Mouse (Mus musculus) limb, embryonic 15.5 days (tissue): ENCODE measurements around the gene Wdr82. TPM values are rescaled to one million over a fixed set of nuclear protein-coding genes. Genes with fewer than 3 reads are reported as not detected.

ENCODE experiments used
- ATAC-seq: fragments of 200-750 bp; cut with Nextera tagmentation; 2 replicates; pipeline ENCODE4 v1.8.0; 2017; ENCODE audit warnings: low read depth, moderate TSS enrichment; ENCODE audit not compliant: insufficient number of reproducible peaks, low FRiP score, low TSS enrichment
- H3K27ac ChIP-seq: fragments of 300-500 bp; sonication (generic); 2 replicates; pipeline ENCODE4 v1.5.1; 2015; ENCODE audit warnings: moderate library complexity, mild to moderate bottlenecking, inconsistent platforms
- H3K27me3 ChIP-seq: fragments of 300-500 bp; sonication (generic); 2 replicates; pipeline ENCODE4 v1.6.1; 2015; ENCODE audit warnings: inconsistent platforms
- H3K36me3 ChIP-seq: fragments of 300-500 bp; sonication (generic); 2 replicates; pipeline ENCODE4 v1.6.1; 2015; ENCODE audit warnings: inconsistent platforms
- H3K4me1 ChIP-seq: fragments of 300-500 bp; sonication (generic); 2 replicates; pipeline ENCODE4 v1.6.1; 2015; ENCODE audit warnings: inconsistent platforms
- H3K4me2 ChIP-seq: fragments of 300-500 bp; sonication (generic); 2 replicates; pipeline ENCODE4 v1.6.1; 2015; ENCODE audit warnings: mild to moderate bottlenecking, inconsistent platforms
- H3K4me3 ChIP-seq: fragments of 300-500 bp; sonication (generic); 2 replicates; pipeline ENCODE4 v1.5.1; 2015; ENCODE audit warnings: mild to moderate bottlenecking, inconsistent platforms
- H3K9ac ChIP-seq: fragments of 300-500 bp; sonication (generic); 2 replicates; pipeline ENCODE4 v1.6.1; 2015; ENCODE audit warnings: inconsistent platforms
- H3K9me3 ChIP-seq: fragments of 300-500 bp; sonication (generic); 2 replicates; pipeline ENCODE4 v1.6.1; 2016; ENCODE audit warnings: inconsistent platforms
- WGBS: fragments of 180-500 bp; shearing (Covaris S2); methylation state at CpG from one replicate; pipeline ENCODE4 v1.1.7; 2015; 5-methylcytosine and 5-hydroxymethylcytosine counted together
- polyA plus RNA-seq: library from polyadenylated mRNA; unstranded; fragments of >200 nt; fragmentation: Nextera tagmentation; extraction: Ambion mirVana; gene quantifications from 2 replicates; pipeline ENCODE4 v1.2.1, GENCODE M21; 2015

Wdr82 gene
- polyA plus RNA-seq, 1 experiment from 2014 or later: 29.2 TPM

DNA sequence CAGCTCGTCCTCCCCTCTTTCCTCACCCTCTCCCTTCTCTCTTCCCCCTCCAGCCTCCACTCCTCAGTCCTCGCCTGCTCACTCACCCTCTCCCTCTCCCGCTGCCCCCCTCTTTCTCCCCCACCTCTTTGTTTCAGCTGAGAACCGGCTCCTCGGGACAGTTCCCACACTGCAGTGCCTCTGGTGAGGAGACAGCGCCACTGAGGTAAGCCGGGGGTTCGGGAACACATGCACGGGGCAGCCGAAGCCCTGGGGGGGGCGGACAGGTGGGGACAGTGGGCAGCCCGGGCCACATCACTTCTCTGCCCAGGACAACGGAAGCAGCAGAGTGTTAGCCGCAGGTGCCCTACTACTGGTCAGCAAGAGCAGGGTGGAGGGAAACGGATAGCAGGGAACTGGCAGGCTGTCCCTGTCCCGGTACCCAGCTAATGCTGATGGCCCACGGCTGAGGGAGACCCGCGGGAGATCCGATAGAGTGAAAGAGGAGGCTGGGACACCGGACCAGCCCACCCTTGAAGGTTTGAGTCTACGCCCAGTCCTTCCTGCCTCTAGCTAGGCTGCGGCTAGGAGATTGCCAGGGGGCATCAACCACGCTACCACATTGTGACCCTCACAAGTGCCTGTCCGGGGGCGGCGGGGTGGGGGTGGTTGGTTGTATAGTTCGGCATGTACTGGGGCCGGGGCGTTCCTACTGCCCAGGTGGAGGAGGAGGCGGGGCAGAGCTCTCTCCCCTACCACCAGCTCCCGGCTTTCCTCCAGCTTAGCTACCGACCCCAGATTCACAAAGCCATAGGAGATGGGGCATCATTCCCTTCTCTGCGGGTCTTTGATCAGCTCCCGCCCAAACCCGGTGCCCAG is 22.0 kb upstream of the Wdr82 start:
- ATAC-seq: 0 out of 2 replicates have a peak, but pooled peaks have one; percentile 21
- H3K4me2 ChIP-seq: peak overlapping the region; percentile 70
- under 1% methylated on average over 36 of the region's 36 CpGs for WGBS

DNA sequence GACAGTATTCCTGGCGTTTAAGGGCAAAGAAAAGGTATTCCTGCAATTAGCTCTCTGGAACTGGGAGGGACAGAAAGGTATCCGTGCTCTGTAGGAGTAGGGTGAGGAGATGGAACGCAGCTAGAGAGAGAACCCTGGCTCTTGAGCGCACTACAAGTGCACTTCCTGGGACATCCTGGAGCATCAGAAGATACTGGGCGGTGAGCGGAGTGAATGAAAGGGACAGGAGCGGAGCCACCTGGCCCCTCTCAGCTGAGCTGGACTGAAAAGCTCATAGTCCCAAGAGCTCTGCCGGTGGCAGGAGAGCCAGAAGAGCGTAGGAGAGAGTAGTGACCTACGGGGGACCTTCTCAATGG is 21.4 kb upstream of the Wdr82 start:
- ATAC-seq: no peak
- 21% methylated on average over 10 of the region's 10 CpGs for WGBS
- H3K27me3 ChIP-seq: peaks cover 62% of the 10 kb centered on the region

More for the DNA sequence above, 22.0 kb upstream of the Wdr82 start:
- no peaks in the 10 kb centered on the region for H3K36me3 ChIP-seq
- H3K4me3 ChIP-seq: peak overlapping the region; percentile 38
- peaks cover 62% of the 10 kb centered on the region for H3K27me3 ChIP-seq
- H3K4me1 ChIP-seq: peaks cover 15% of the 10 kb centered on the region
- no peak overlapping the region for H3K9ac ChIP-seq
- H3K27ac ChIP-seq: no peak overlapping the region
- H3K9me3 ChIP-seq: no peaks in the 10 kb centered on the region

DNA sequence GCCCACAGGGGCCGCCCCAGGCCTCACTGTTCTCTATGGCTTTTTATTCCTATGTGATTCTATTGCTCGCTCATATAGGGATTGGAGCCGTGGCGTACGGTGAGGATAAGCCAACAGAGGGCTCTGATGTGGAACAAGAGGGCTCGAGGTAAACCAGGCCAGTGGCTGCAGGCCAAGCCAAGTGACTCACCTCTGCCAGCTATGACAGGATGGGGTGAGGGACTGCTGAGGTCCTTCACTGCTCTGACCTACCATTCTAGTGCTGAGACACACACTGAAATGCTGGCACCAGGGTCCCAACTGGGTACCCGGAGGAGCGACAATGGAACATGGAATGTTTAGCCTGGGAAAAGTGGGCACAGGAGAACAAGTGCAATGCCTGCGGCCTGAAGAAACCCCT is 16.6 kb upstream of the Wdr82 start:
- 84% methylated on average over 9 of the region's 9 CpGs for WGBS

More for the DNA sequence above, 21.4 kb upstream of the Wdr82 start:
- peaks cover 15% of the 10 kb centered on the region for H3K4me1 ChIP-seq
- H3K4me2 ChIP-seq: peak overlapping the region; percentile 70
- no peaks in the 10 kb centered on the region for H3K36me3 ChIP-seq
- no peaks in the 10 kb centered on the region for H3K9me3 ChIP-seq
- no peak overlapping the region for H3K9ac ChIP-seq
- peak overlapping the region; percentile 38 for H3K4me3 ChIP-seq
- no peak overlapping the region for H3K27ac ChIP-seq

DNA sequence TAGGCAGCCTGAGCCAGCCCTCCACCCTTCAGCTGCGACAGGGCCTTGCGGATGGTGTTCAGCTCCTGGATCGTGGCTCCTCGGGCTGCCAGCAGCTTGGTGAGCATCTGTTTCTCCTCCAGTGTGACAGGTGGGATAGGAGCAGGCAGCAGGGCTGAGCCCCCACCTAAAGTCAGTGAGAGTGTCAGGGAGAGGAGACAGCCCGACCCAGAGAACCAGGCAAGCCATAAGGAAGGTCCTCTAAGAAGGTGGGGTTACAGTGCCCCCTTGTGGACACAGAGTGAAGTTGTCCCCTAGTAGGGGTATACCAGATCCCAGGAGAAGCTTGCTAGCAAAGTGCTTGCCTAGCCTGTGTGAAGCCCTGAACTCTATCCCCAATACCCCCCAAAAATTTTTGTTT is 14.3 kb upstream of the Wdr82 start:
- ATAC-seq: no peak
- H3K4me3 ChIP-seq: no peak overlapping the region
- H3K9ac ChIP-seq: no peak overlapping the region
- H3K27me3 ChIP-seq: peaks cover 9% of the 10 kb centered on the region; the same call in 1 of the 2 replicates
- H3K4me1 ChIP-seq: peaks cover 6% of the 10 kb centered on the region
- 65% methylated on average over 5 of the region's 5 CpGs for WGBS
- peaks cover 4% of the 10 kb centered on the region for H3K36me3 ChIP-seq
- no peaks in the 10 kb centered on the region for H3K9me3 ChIP-seq
- no peak overlapping the region for H3K4me2 ChIP-seq
- H3K27ac ChIP-seq: no peak overlapping the region

More for the DNA sequence above, 16.6 kb upstream of the Wdr82 start:
- Histone ChIP-seq H3K4me1 (peaks cover 1% of the 10 kb centered on the region), H3K4me2 (no peak overlapping the region), H3K27ac (no peak overlapping the region), H3K9ac (no peak overlapping the region), H3K4me3 (no peak overlapping the region), H3K36me3 (peaks cover 4% of the 10 kb centered on the region), H3K27me3 (peaks cover 33% of the 10 kb centered on the region), H3K9me3 (no peaks in the 10 kb centered on the region)
- ATAC-seq: no peak

DNA sequence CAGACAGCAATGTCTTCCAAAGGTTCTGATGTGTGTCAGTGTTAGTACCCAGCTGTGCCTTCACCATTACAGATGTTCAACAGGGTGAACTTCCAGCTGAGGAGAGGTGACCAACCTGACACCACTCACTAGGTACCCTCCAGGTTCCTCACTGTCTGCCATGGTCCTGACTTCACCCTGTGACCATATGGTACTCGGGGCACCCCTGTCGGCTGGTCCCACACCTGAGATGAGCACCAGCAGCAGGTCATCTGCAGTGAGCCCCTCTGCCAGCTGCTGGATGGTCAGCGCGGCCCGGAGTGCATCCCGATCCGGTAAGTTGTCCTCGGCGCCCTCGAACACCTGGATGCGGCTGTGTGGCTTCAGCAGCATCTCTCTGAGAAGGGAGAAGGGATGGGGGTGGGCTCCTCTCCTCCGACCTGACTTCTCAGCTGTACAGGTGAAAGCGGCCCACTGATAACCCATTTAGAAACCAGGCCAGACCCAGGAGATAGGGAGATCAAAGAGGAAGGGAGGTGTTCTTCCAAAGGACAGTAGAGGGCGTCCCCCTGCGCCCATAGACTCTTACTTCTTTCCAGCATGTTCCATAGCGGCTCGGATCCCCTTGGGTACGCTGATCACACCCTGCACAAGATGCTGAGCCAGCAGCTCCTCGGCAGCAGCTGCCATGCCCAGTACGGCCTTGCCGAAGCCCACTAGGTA is 13.7 kb upstream of the Wdr82 start:
- H3K4me1 ChIP-seq: peaks cover 6% of the 10 kb centered on the region
- no peaks in the 10 kb centered on the region for H3K9me3 ChIP-seq
- H3K9ac ChIP-seq: no peak overlapping the region
- H3K27ac ChIP-seq: no peak overlapping the region
- no peak for ATAC-seq
- peaks cover 4% of the 10 kb centered on the region for H3K36me3 ChIP-seq
- H3K4me2 ChIP-seq: no peak overlapping the region
- 83% methylated on average over 21 of the region's 21 CpGs for WGBS
- peaks cover 7% of the 10 kb centered on the region; the same call in 1 of the 2 replicates for H3K27me3 ChIP-seq
- no peak overlapping the region for H3K4me3 ChIP-seq

DNA sequence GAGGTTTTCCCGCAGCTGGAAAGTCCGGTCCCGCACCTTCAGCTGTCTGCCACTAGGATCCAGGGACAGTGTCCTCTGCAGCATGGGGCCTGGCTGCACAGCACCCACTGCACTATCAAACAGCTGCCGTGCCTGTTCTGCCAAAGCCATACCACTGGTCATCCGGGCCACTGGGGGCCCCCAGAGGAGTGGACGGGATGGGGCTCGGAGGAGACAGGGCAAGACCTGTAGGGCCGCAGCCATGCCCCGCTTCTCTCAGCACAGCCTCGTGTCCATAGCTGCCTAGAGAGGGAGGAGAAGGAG is 13.2 kb upstream of the Wdr82 start:
- Histone ChIP-seq H3K27me3 (peaks cover 2% of the 10 kb centered on the region; the same call in 1 of the 2 replicates), H3K27ac (no peak overlapping the region), H3K36me3 (peaks cover 4% of the 10 kb centered on the region), H3K4me3 (no peak overlapping the region), H3K4me2 (no peak overlapping the region), H3K4me1 (peaks cover 6% of the 10 kb centered on the region), H3K9ac (no peak overlapping the region), H3K9me3 (no peaks in the 10 kb centered on the region)
- 89% methylated on average over 10 of the region's 10 CpGs for WGBS
- ATAC-seq: no peak

DNA sequence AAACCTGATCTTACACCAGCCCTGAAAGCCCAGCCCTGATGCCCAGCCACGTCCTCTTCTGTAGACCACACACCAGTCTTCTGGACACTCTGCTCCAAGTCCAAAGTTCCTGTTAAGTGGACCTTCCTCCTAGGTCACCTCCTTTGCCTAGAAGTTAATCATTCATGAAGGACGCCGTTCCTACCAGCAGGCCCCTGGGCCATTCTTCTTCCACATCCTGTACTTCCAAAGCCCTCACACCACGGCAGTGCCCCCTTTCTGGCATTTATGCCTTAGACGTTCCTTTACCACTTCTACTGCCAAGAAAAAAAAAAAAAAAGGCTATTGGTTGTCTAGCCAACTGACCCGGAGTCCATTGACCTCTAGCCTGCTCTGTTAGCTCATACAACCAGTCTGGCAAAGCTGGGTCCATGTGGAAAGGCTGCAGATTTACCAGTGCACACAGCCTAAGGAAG is 12.7 kb upstream of the Wdr82 start, which contains the start of gene Glyctk:
Glyctk (minus strand) TSS at position 102 of the 455 bp plus-strand sequence.
- peaks cover 6% of the 10 kb centered on the region for H3K4me1 ChIP-seq
- H3K9me3 ChIP-seq: no peaks in the 10 kb centered on the region
- H3K27me3 ChIP-seq: 0 out of 2 replicates have a peak, but pooled peaks cover 2% of the 10 kb centered on the region
- ATAC-seq: no peak
- H3K36me3 ChIP-seq: peaks cover 4% of the 10 kb centered on the region
- H3K27ac ChIP-seq: no peak within 1 kb of the TSS
- H3K9ac ChIP-seq: no peak within 1 kb of the TSS
- no peak within 1 kb of the TSS for H3K4me2 ChIP-seq
- 79% methylated on average over 6 of the region's 6 CpGs for WGBS
- H3K4me3 ChIP-seq: no peak within 1 kb of the TSS

DNA sequence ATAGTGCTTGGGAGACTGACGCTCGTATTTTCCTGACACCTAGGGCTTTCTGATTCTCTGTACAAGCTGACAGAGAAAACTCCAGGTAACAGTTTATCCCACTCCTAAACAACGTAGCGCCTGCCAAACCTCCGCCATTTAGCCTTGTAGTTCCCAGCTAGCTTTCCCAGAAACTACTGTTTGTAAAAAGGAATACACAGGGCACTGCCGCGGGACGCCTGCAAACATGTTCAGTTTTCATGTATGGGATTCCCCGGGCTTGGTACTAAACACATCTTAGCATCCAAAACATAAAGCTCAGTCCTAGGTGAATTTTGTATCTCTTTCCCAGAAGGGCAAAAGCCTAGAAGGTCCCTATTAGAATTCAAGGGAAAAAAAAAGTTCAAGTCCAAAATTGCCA is 11.5 kb upstream of the Wdr82 start:
- Histone ChIP-seq H3K4me3 (peak overlapping the region; percentile 62), H3K9ac (no peak overlapping the region), H3K4me2 (peak overlapping the region; percentile 56; the same call in 1 of the 2 replicates), H3K36me3 (peaks cover 4% of the 10 kb centered on the region), H3K27ac (no peak overlapping the region), H3K4me1 (peaks cover 6% of the 10 kb centered on the region), H3K27me3 (0 out of 2 replicates have a peak, but pooled peaks cover 3% of the 10 kb centered on the region), H3K9me3 (no peaks in the 10 kb centered on the region)
- 83% methylated on average over 9 of the region's 9 CpGs for WGBS
- no peak for ATAC-seq

DNA sequence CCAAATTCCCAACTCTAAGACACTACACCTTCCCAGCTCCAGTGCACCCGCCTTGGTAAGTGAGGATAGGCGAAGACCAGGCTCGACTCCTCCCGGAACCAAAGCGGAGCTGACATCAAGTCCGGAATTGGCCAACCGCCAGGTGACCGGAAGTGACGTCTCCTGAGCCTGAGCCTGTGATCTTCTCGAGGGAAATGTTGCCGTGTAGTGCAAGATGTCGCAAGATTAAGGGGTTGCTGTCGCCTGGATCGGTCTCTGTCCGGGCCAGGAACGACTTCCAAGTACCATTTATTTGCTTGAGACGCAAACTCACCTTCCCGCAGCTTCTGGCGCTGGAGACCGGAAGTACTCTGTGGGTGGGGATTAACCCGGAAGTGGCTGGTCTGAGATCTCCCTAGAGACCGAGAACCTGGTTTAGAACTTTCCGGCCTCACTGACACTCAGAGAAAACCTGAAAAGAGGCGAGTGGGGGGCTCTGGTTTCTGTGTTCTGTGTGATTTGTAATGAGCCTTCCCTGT is 10.9 kb upstream of the Wdr82 start:
- Histone ChIP-seq H3K4me1 (peaks cover 6% of the 10 kb centered on the region), H3K27me3 (0 out of 2 replicates have a peak, but pooled peaks cover 3% of the 10 kb centered on the region), H3K9ac (peak overlapping the region; percentile 65), H3K9me3 (no peaks in the 10 kb centered on the region), H3K27ac (peak overlapping the region; percentile 94), H3K4me3 (peak overlapping the region; percentile 62), H3K36me3 (peaks cover 4% of the 10 kb centered on the region), H3K4me2 (peak overlapping the region; percentile 56)
- 2% methylated on average over 24 of the region's 24 CpGs for WGBS
- peak; percentile 61 for ATAC-seq

DNA sequence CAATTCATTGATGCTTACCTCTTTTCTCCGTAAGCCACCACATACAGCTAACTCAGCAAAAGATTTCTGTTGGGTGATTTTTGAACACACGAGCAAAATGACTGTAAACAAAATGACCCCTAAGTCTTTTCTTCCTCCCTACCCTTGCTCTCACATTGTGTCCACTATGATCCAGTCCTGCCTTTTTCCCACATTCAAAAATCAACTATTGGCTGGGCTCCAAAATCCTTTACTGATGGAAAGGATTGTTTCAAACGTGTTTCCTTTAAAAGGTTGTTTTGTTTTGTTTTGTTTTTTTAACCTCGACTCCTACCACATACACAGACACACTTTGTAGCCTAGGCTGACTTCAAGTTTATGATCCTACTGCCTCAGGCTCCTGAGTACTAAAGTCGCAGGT is 10.3 kb upstream of the Wdr82 start:
- Histone ChIP-seq H3K27ac (peak overlapping the region; percentile 94), H3K4me2 (peak overlapping the region; percentile 56), H3K27me3 (0 out of 2 replicates have a peak, but pooled peaks cover 3% of the 10 kb centered on the region), H3K9me3 (no peaks in the 10 kb centered on the region), H3K36me3 (peaks cover 4% of the 10 kb centered on the region), H3K4me3 (peak overlapping the region; percentile 62), H3K9ac (peak overlapping the region; percentile 65; the same call in 1 of the 2 replicates), H3K4me1 (peaks cover 6% of the 10 kb centered on the region)
- WGBS: 29% methylated on average over 5 of the region's 5 CpGs
- no peak for ATAC-seq

DNA sequence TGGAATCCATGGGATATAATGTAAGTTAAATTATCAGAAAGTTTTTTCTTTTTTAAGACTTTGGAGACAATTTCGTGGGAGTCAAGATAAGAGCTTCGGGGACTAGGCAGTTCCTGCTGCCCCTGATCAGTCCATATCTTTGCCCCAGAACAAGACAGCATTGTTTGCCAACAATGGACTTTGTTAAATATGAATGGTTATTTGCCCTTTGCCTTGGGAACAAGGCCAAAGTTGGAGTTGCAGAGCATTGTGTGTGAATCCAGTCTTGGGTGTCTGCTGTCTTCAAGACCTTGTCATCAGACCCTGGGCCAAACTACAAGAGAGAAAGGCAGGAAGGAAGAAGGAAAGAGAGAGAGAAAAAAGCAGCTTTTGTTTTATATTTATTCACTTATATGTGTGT is 4.0 kb upstream of the Wdr82 start:
- ATAC-seq: no peak

More for the DNA sequence above, 4.0 kb upstream of the Wdr82 start:
- Histone ChIP-seq H3K27ac (no peak overlapping the region), H3K4me2 (no peak overlapping the region), H3K9ac (no peak overlapping the region), H3K4me3 (no peak overlapping the region), H3K36me3 (no peaks in the 10 kb centered on the region), H3K4me1 (peaks cover 8% of the 10 kb centered on the region; the same call in 1 of the 2 replicates), H3K27me3 (0 out of 2 replicates have a peak, but pooled peaks cover 3% of the 10 kb centered on the region), H3K9me3 (no peaks in the 10 kb centered on the region)
- 85% methylated on average over 2 of the region's 2 CpGs for WGBS
